Mouse (Mus musculus) gastrocnemius, adult 18-20 months (tissue): ENCODE measurements around the gene Fxr2. TPM values are rescaled to one million over a fixed set of nuclear protein-coding genes. Genes with fewer than 3 reads are reported as not detected.
"Not testable (repeated sequence)": the region's sequence is repeated elsewhere in the genome, so short reads cannot be mapped to it uniquely, and the experiment has no call there.

Experiments used
- DNase-seq: peaks from one replicate; pipeline ENCODE4 v3.0.0; 2021; ENCODE audit warnings: low spot score
- total RNA-seq, 2 experiments: library from RNA; stranded (reverse); gene quantifications; 2 replicates each; pipeline ENCODE4 v1.2.3; 2021

Gene Fxr2
- total RNA-seq, 2 experiments from 2014 or later: 101 to 106 TPM

DNA sequence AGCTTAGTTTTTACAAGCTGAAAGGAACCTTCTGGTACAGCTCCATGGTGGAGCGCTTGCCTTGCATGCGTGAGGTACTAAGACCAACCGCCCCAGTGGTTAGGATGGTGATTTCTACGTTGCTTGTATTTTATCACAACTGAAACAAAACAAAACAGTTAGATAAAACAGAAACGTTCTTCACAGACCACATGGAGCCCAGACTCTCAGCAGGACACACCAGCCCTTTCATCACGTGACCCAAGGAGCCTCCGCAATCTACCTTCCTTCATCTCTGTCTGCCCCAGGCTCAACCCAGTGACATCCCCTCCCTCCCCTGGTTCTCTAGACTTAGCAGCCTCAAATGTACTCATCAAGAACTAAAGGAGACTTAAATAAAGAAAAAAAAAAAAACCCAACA is 23.4 kb upstream of the Fxr2 start:
- DNase-seq: no peak

DNA sequence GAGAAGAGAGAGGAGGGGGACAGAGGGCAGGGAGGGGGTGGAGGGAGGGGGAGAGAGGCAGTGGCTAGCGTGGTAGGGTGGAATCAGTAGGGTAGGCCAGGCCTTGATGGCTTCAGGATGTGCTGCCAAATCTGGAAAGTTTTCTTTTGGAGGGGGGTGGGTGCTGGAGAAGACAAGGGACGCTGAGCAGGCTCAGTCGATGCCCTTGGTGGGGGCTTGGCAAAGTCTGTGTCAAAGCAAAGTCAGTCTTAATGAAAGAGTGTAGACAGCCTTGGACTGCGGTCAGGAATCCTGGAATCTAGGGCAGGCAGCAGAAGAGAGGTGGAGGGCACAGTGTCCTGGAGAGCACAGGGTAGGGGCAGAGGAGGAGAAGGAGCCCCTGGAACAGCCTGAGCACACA is 21.9 kb upstream of the Fxr2 start:
- DNase-seq: no peak

DNA sequence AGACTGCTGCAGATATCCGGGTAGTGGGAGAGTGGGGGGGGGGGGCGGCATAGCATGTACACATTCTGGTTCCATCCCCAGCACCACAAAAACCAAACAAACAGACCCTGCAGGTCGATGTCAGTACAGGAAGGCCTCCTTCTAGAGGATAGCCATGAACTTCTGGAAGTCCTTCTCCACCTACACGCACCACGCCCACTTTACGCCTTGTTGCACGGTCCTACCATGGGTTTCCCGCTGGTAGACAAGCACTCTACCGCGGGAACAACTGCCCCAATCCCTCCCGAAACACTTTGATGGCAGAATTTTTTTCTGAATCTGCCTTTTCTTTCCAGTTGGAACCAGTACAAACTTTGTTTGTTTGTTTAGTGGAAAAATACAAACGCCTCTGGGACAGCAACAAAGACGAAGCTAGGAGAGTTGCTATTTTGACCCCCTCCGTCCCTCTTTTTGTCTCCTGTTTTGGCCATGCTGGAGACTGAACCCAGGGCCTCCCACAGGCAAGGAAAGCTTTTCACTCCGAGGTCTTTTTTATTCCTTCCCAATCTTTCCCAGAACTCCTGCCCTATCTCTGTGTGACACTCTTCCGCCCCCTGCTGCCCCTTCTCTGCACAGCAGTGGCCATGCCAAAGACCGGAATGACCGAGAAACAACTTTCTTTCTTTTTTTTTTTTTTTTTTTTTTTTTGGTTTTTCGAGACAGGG is 19.1 kb upstream of the Fxr2 start:
- peak; percentile 89 for DNase-seq

DNA sequence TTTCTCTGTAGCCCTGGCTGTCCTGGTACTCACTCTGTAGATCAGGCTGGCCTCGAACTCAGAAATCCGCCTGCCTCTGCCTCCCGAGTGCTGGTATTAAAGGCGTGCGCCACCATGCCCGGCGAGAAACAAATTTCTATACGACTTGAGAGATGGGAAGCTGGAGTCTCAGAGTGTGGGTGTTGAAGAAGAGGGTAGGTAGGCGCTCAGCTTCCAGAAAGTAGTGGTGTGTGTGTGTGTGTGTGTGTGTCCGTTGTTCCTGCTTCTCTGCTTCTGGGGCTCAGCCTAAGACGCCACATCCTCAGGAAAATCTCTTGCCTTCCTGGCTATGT is 18.6 kb upstream of the Fxr2 start:
- not testable (repeated sequence) for DNase-seq

DNA sequence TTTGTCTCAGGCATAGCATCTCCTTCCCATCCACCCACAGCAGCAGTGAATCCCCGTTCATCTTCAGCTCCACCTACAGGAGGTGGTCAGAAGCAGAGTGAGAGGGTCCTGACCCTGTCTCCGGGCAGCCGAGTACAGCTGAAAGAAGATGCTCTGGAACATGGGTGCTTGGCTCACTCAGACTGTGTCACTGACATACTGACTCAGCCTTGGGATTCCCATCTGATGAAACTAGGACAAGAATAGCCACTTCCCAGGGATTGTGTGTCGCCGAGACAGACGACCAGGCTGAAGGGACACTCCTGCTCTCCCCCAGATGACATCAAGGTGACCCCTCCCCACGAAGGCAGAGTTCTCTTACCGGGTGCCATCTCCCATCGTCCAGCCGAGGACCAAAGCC is 16.0 kb upstream of the Fxr2 start:
- peak; percentile 50 for DNase-seq

DNA sequence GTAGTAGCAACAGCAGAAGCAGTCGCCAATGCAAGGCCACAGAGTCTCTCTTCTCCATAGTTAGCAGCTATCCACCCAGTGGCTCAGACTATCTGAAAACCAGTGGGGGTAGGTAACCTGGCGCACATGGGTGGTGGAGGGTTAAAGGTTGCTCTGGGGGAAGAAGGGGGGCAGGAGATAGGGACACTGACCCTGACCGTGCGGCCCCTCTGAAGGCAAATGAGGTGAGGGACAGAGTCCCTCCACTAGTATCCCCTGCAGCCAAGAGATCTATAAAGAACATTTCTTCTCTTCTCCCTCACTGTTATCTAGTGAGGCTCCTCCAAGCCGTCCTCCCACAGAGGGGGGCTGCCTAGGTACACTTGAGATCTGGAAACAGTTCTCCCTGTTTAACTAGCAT is 15.0 kb upstream of the Fxr2 start, which contains the start of gene Shbg:
Gene Shbg (minus strand): TSS at position 101 of the 400 bp plus-strand sequence.
- no peak for DNase-seq

DNA sequence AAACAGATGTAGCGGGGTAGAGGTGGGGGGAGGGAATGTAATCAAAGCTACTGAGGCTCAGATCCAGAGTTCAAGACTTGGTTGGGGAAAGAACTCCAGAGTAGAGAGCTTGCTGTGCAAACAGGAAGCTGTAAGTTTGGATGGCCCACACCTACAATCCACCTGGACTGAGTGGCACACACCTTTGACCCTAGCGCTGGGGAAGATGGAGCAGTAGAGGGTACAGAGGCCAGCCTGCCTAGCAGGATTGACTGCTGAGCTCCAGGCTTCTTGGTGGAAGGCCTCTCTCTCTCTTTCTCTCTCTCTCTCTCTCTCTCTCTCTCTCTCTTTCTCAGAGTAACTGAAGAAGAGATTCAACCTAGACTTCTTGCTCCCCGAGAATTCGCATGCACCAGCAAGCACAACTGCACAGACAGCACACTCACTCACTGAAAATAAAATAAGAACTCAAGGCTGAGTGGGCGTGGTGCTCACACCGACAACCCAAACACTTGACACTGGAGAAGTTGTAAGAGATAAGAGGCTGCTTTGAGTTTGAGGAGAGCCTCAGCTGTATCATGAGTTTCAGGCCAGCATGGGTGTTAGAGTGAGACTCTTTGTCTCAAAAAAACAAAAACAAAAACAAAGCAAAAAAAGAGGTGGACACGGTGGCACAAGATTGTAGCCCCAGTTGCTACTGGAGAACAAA is 12.3 kb upstream of the Fxr2 start:
- DNase-seq: no peak

DNA sequence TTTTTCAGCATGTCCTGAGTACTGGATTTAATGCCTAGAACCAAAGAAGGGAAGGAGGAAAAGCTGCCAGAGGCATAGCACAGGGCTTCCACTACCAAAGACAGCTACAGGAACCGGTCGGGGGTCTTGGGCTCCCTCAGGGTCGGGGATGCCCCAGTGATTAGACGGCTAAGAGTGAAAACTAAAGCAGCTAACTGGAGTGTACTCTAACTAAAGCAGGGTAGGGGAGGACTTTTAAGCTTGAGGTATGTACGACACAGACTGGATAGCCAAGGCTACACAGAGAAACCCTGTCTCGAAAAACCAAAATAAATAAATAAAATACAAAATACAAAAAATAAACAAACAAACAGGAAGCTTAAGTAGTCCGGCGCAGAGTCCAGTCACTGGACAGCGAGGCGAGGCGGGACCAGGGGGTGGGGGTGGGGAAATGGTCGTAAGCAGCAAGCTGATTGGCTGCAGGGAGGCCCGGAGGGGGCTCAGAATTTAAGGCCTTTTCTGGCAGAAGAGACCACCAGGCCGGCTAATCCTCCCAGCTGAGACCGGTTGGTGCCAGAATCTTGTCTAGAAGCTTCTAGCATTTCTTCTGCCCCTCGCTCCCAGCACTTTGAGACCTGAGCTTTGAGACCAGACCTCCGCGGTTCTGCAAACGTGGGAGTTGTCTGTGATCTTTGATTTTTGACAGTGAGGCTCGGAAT is 11.1 kb upstream of the Fxr2 start, which contains the start of gene Sat2:
Gene Sat2 (plus strand): TSS at position 454 of the 698 bp plus-strand sequence.
- peak; percentile 45 for DNase-seq

DNA sequence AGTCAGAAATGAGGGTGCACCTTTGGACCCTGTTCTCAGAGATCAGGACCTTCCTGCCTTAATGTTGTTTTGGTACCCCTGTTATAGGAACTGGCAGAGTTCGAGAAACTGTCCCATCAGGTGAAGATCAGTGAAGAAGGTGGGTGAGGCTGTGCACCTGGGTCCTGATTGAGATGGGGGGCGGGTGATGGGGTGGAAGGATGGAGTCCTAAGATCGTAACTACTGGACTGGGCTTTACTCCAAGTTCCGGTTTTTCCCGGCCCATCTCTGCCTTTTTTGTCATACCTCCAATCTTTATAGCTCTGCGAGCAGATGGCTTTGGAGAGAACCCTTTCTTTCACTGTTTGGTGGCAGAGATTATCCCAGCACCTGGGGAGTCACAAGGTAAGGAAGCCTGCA is 10.4 kb upstream of the Fxr2 start:
- no peak for DNase-seq

DNA sequence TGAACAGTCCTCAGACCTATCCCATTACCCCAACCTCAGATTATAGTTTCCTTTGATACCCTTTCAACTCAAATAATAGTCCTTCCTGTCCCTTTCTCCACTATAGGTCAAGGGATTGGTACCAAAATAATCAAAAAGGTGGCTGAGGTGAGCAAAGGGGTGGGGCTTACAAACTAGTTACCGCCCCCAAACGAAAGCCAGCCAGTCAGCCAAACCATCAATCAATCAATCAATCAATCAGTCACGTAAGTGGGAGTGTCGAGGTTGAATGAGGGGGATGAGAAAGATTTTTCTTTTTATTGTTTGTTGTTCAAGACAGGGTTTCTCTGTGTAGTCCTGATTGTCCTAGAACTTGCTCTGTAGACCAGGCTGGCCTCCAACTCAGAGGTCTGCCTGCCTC is 9.8 kb upstream of the Fxr2 start:
- no peak for DNase-seq

DNA sequence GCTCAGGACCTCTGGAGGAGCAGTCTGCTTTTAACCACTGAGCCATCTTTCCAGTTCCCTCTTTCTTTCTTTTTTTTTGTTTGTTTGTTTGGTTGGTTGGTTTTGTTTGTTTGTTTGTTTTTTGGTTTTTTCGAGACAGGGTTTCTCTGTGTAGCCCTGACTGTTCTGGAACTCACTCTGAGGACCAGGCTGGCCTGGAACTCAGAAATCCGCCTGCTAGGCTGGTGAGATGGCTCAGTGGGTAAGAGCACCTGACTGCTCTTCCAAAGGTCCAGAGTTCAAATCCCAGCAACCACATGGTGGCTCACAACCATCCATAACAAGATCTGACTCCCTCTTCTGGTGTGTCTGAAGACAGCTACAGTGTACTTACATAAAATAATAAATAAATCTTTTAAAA is 8.5 kb upstream of the Fxr2 start:
- not testable (repeated sequence) for DNase-seq

DNA sequence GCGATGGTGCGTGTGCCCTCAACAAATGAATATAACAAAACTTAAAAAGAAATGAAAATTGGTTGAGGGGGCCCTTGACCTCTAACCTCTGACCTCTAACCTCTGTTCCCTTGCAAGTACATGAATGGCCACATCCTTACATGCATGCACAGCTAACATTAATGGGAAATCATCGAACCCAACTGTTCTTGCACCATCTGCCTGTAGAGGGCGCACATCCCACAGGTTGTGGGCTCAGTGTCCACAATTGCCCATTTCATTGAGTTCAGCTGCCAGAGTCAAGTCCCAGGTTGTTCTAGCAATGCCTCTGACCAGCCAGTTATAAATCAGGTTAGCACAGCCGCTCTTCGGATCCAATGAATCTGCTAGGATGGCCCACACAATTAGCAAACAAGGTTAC is 4.5 kb upstream of the Fxr2 start:
- peak; percentile 68 for DNase-seq

DNA sequence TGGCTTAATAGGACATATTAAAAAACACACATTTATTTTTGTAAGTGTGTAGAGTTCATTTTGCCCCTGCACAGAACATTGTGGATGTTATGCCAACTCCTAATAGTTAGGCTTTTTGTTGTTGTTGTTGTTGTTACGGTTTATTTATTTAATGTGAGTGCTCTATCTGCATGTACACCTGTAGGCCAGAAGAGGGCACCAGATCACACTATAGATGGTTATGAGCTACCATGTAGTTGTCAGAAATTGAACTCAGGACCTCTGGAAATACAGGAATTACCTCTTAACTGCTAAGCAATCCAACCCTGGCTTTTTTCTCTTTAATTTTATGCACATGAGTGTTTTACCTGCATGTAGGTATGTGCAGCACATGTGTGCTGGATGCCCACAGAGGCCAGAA is 3.0 kb upstream of the Fxr2 start:
- DNase-seq: no peak

DNA sequence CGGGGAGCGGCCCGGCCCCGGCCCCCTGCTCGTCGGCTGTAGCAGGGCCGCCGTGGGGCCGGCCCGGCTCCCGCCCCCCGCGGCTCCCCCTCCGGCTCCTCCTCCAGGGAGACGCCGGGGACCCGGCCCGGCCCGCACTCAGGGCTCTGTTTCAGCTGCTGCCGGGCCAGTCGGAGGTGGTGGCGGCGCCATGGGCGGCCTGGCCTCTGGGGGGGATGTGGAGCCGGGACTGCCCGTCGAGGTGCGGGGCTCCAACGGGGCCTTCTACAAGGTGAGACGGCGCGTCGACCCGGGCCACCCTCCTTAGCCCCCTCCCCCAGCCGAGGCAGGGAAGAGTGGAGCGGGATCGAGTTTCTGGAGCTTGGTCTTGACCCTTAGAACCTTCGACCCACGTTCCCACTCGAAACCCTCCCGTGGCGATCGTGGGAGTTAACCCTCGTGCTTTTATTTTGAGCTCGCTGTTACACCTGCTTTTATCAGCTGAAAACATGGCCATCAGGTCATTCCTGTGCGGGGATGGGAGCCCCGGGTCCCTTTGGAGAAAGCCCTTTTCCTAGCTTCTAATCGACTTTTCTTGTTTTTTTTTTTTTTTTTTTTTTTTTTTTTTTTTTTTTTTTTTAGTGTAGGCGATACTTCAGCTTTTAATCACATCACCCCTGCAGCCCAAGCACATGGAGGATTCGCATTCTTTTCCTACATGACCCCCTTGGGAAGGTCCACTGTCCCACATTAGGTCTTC is 507 bp downstream of the Fxr2 start:
- peak; percentile 41 for DNase-seq

DNA sequence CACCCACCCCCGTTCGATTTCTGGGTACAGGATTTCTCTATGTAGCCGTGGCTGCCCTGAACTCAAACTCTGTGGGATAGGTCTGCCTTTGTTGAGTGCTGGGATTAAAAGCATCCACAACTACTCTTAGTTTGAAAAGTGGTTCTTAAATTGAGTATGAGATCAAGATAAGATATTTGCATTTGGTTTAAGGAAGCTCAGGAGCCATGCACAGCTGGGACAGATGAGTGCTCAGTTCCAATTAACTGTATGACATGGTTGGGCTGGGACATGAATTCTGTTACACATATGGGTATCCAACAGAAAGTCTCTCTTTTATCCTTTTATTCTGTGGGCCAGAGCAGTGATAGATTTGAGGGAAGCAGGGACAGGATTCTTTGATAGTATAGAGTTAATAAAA is 2.7 kb downstream of the Fxr2 start:
- DNase-seq: no peak

DNA sequence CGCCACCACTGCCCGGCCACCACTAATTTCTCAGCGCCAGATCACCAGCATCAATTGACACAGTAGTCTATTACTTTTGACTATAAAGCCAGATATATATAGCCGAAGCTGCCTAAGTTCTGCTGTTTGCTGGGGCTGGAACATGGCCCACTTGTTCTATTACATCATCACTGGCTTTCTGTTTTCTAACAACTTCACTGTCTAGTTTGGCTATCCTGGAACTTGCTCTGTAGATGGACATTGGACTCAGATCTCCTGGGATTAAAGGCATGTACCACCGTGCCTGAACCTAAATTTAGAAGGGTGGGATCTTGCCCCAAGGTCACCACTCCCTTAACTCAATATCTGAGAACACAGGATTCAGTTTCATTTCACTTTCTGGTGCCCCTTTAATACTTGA is 13.1 kb downstream of the Fxr2 start:
- no peak for DNase-seq

DNA sequence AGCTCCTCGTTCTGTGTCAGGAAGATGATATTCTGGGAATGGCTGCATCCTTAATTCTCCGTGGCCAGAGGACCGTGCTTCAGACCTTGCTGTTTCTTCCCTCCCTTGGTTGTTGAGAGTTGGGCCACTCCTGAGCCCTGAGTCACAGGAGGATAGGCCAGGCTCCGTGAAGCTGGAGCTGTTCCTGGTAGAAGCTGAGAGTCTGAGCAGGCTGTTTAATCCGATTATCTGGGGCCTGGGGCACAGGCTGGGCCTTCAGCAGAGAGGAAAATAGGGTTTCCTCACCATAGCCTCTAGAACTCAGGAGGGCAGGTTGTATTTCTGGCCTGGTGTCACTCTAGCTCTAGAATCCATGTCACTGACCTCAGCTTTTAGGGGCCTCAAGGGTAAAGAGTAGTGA is 20.6 kb downstream of the Fxr2 start:
- no peak for DNase-seq

DNA sequence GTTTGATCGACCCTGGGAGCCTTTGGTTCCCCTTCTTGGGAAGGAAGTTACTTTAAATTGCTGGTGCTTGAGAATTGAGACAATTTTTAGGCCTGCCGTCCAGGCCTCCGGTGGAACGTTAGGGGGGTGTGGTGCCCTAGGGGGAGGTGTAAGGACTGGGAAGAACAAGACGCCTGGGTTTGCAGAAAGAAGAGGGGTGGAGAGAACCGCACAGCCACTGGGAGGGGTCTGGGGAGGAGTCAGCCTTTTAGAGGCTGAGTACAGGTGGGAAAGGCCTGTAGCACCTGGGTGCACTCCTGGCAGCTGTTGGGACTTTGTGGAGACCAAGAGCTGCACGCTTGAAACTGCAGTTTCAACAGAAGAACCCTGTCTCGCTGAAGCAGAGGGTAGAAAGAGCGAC is 22.0 kb downstream of the Fxr2 start:
- no peak for DNase-seq

DNA sequence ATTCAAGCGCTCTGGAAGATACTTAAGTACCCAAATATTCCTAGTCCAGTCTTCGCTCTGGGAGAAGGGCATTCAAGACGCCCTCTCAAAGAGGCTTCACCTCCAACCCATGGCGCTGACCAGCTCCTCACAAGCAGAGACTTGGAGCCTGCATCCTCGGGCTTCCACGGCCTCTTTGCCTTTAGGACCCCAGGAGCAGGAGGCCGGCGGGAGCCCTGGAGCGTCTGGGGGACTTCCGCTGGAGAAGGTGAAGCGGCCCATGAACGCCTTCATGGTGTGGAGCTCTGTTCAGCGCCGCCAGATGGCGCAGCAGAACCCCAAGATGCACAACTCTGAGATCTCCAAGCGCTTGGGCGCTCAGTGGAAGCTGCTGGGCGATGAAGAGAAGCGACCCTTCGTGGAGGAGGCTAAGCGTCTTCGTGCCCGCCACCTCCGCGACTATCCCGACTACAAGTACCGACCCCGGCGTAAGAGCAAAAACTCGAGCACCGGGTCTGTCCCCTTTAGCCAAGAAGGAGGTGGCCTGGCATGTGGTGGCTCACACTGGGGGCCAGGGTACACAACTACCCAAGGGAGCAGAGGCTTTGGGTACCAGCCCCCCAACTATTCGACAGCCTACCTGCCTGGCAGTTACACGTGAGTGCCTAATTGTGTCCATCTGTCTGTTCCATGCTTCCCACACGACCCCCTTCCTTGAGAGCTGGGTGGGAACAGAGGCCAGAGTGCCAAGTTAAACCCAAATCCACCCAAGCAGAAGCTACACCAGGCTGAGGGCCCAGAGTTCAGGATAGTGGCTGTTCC is 22.7 kb downstream of the Fxr2 start, which contains the start of gene Sox15:
Gene Sox15 (plus strand): TSS at position 51 of the 801 bp plus-strand sequence.
- DNase-seq: peak; percentile 45

DNA sequence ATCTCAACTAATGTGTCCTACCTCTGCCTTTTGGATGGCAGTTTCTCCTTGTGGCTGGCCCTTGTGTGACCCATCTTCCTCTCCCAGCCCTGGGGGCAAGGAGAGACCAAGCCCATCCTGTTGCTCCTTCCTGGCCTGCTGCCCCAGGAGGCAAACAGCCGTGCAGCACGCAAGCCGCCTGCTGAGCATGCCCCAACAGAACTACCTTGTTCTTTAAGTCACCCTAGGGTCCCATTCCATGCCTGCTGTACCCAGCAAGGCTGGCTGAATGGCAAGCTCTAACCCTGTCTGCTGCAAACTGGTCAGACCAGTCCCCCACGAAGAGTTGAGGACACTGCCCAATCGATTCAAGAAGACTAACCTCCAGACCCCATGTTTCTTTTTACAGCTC is 23.3 kb downstream of the Fxr2 start:
- no peak for DNase-seq
